Mouse (Mus musculus) spleen, adult 2 months (tissue): ENCODE data around the gene Sult2b1.

Experiments
- CTCF ChIP-seq: fragments of 200-500 bp; IDR thresholded peaks from 2 replicates; pipeline ENCODE4 v1.5.1; 2011; ENCODE audit warnings: mild to moderate bottlenecking, inconsistent platforms; ENCODE audit not compliant: insufficient read depth, insufficient read length, insufficient replicate concordance; ENCODE audit errors: extremely low read depth
- POLR2A ChIP-seq: fragments of 200-500 bp; IDR thresholded peaks from 2 replicates; pipeline ENCODE4 v1.6.1; 2011; ENCODE audit warnings: low read depth, low read length, inconsistent platforms

- TF ChIP-seq CTCF (no peak), POLR2A (no peak)
These were observed 3.2 kb upstream of the Sult2b1 start for GRCm38 (mm10) chr7:45787642-45788041.
